Mouse (Mus musculus) CD8-positive naive resting alpha-beta T cell, adult 57 days (primary cell): ENCODE data around the gene Rundc3a. TPM values are rescaled to one million over a fixed set of nuclear protein-coding genes. Genes with fewer than 3 reads are reported as not detected.

Source experiments
- total RNA-seq: library from RNA; stranded (reverse); gene quantifications from one replicate; pipeline ENCODE4 v1.2.4, GENCODE M21; 2023

The Rundc3a gene
- total RNA-seq, result 5.6 TPM

GRCm38 (mm10) chr11:102393238-102393634, at the start of gene Rundc3a:
TSS of gene Rundc3a (plus strand) at chr11:102393403.

GRCm38 (mm10) chr11:102366103-102366502, 27.1 kb upstream of the Rundc3a start, which contains the start of gene Slc4a1:
TSS of gene Slc4a1 (minus strand) at chr11:102366203.

GRCm38 (mm10) chr11:102407834-102408215, 14.6 kb downstream of the Rundc3a start, which contains the start of gene Slc25a39:
TSS of gene Slc25a39 (minus strand) at chr11:102407946.

GRCm38 (mm10) chr11:102430121-102431017, 37.2 kb downstream of the Rundc3a start, which contains the start of gene Grn:
TSS of gene Grn (plus strand) at chr11:102430315.

GRCm38 (mm10) chr11:102447497-102447896, 54.3 kb downstream of the Rundc3a start, which contains the start of gene Fam171a2:
TSS of gene Fam171a2 (minus strand) at chr11:102447682.

Other genes starting within 250 kb of the Rundc3a start
- not detected for gene Nags, start 247.9 kb upstream of the Rundc3a start, total RNA-seq
- 7.1 TPM for gene Tmem101, start 237.0 kb upstream of the Rundc3a start, total RNA-seq
- gene Lsm12, start 208.1 kb upstream of the Rundc3a start, total RNA-seq, result 44.3 TPM
- gene G6pc3, start 203.8 kb upstream of the Rundc3a start, total RNA-seq, result 28.6 TPM
- gene Hdac5, start 163.2 kb upstream of the Rundc3a start, total RNA-seq, result 134 TPM
- 0.49 TPM for gene BC030867, start 144.5 kb upstream of the Rundc3a start, total RNA-seq
- not detected for gene Asb16, start 124.7 kb upstream of the Rundc3a start, total RNA-seq
- 37.0 TPM for gene Tmub2, start 108.5 kb upstream of the Rundc3a start, total RNA-seq
- gene Atxn7l3, start 96.8 kb upstream of the Rundc3a start, total RNA-seq, result 82.7 TPM
- gene Ubtf, start 73.7 kb upstream of the Rundc3a start, total RNA-seq, result 128 TPM
- 2.5 TPM for gene Slc4a1, start 27.2 kb upstream of the Rundc3a start, total RNA-seq
- 29.5 TPM for gene Slc25a39, start 14.5 kb downstream of the Rundc3a start, total RNA-seq
- 15.5 TPM for gene Grn, start 36.9 kb downstream of the Rundc3a start, total RNA-seq
- gene Fam171a2, start 54.3 kb downstream of the Rundc3a start, total RNA-seq, result not detected
- 13.6 TPM for gene Itga2b, start 76.7 kb downstream of the Rundc3a start, total RNA-seq
- 53.6 TPM for gene Gpatch8, start 163.0 kb downstream of the Rundc3a start, total RNA-seq
- not detected for gene Gm11627, start 186.1 kb downstream of the Rundc3a start, total RNA-seq
- not detected for gene Fzd2, start 211.0 kb downstream of the Rundc3a start, total RNA-seq